Mouse (Mus musculus): ENCODE data around the gene Gm6482.
"Not testable (repeated sequence)": the region's sequence is repeated elsewhere in the genome, so short reads cannot be mapped to it uniquely, and the experiment has no call there.

Gm6482 gene

DNA sequence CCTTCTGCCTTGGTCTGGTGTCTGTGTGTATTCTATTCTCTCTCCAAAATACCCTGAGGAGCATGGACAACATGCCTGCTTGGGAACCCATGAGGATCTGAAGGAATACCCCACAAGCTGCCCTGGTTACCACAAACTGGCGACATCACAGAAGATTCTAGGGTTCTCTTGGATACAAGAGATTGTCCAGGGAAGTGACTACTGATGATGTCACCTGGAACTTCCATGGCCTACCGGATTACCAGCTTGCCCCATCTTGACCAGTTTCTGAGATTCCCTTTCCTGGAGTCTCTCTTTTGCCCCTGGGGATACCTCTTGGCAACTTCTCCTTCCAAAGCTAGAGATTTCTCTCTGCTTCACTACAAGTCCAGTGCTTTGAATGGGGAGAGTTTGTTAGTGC, at the start of gene Gm6482:
Gm6482 (minus strand) TSS at position 101 of the 400 bp plus-strand sequence.
- DNase-seq: not testable (repeated sequence)

DNA sequence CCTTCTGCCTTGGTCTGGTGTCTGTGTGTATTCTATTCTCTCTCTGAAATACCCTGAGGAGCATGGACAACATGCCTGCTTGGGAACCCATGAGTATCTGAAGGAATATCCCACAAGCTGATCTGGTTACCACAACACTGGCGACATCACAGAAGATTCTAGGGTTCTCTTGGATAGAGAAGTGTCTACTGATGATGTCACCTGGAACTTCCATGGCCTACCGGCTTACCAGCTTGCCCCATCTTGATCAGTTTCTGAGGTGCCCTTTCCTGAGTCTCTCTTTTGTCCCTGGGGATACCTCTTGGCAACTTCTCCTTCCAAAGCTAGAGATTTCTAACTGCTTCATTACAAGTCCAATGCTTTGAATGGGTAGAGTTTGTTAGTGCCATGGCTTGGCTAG, 45.3 kb upstream of the Gm6482 start, which contains the start of gene Gm7954:
Gm7954 (minus strand) TSS at position 101 of the 400 bp plus-strand sequence.
- DNase-seq: not testable (repeated sequence)

DNA sequence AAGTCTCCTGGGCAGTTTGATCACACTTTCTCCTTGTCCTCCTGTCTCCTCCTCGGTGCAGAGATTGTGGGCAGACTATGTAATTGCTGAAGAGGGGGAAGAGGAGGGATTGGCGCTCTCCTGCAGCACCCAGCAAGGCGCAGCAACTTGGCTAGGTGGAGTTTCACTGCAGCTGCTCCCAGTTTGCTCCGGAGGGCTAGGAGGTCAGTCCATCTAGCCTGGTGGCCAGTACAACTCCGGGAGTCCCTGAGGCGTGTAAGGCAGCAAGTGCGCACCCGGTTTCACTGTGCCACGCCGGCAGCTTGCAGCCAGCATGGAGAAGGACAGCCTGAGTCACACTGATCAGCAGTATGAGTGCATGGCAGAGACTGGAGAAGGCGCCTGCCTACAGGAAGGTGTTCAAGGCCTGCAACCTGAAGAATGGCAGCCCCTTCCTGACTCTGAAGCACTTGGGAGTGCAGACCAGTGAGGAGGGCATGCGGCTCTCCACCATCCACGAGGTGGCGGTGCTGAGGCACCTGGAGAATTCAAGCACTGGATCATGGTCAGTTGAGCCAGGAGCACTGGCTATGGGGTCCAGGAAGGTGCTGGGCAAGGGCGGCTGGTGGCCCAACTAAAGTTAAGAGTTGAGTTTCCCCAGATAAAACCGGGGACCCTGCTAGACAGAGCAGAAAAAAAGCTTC, 17.5 kb upstream of the Gm6482 start:
- not testable (repeated sequence) for DNase-seq

DNA sequence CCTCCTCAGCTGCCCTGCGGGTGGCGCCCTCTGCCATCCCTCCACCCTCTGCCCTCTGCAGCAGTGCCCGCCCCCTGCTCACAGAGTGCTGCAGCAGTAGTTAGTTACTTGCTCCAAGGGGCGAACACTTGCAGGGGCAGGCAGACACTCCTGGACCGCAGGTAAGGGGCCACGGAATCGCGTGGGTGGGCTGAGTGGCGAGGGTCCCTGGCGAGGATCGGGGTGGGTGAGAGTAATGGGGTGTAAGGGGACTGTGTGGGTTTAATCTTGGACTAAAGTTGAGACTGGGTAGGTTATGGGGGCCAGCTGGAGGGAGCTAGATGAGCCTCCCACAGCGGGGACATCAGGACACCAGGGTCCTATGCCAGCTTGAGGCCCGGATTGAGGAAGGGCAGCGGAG, 16.6 kb upstream of the Gm6482 start:
- not testable (repeated sequence) for DNase-seq

DNA sequence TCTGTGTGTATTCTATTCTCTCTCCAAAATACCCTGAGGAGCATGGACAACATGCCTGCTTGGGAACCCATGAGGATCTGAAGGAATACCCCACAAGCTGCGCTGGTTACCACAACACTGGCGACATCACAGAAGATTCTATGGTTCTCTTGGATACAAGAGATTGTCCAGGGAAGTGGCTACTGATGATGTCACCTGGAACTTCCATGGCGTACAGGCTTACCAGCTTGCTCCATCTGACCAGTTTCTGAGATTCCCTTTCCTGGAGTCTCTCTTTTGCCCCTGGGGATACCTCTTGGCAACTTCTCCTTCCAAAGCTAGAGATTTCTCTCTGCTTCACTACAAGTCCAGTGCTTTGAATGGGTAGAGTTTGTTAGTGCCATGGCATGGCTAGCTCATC, 21.8 kb downstream of the Gm6482 start, which contains the start of gene Gm7945:
Gm7945 (minus strand) TSS at position 101 of the 400 bp plus-strand sequence.
- not testable (repeated sequence) for DNase-seq

Data from B cell, adult 2 months (primary cell).